Mouse (Mus musculus) stomach, postnatal 0 days (tissue): ENCODE data around the gene Susd6. TPM values are rescaled to one million over a fixed set of nuclear protein-coding genes. Genes with fewer than 3 reads are reported as not detected.

Source experiments
- ATAC-seq: fragments of 200-750 bp; cut with Nextera tagmentation; 2 replicates; pipeline ENCODE4 v1.8.0; 2017; ENCODE audit not compliant: low FRiP score, low TSS enrichment
- DNase-seq: peaks from one replicate; pipeline ENCODE4 v3.0.0-alpha.2; 2016; ENCODE audit warnings: low spot score
- H3K27ac ChIP-seq: fragments of 300-500 bp; sonication (generic); replicated peaks from 2 replicates; pipeline ENCODE4 v1.5.1; 2014; ENCODE audit warnings: mild to moderate bottlenecking, control low read depth
- H3K27me3 ChIP-seq: fragments of 300-500 bp; sonication (generic); 2 replicates; pipeline ENCODE4 v1.6.1; 2014; ENCODE audit warnings: low read length; ENCODE audit not compliant: control insufficient read depth, insufficient read depth
- H3K36me3 ChIP-seq: fragments of 300-500 bp; sonication (generic); 2 replicates; pipeline ENCODE4 v1.6.1; 2014; ENCODE audit warnings: low read length, mixed read lengths; ENCODE audit not compliant: control insufficient read depth, insufficient read depth
- H3K4me1 ChIP-seq: fragments of 300-500 bp; sonication (generic); replicated peaks from 2 replicates; pipeline ENCODE4 v1.6.1; 2014; ENCODE audit warnings: antibody characterized with exemption; ENCODE audit not compliant: control insufficient read depth, insufficient read depth
- H3K4me2 ChIP-seq: fragments of 300-500 bp; sonication (generic); replicated peaks from 2 replicates; pipeline ENCODE4 v1.6.1; 2014; ENCODE audit warnings: low read depth, mild to moderate bottlenecking, control low read depth, moderate library complexity
- H3K4me3 ChIP-seq: fragments of 300-500 bp; sonication (generic); 2 replicates; pipeline ENCODE4 v1.5.1; 2014; ENCODE audit warnings: low read depth, low read length, control low read depth
- H3K9ac ChIP-seq: fragments of 300-500 bp; sonication (generic); 2 replicates; pipeline ENCODE4 v1.6.1; 2014; ENCODE audit warnings: mild to moderate bottlenecking, low read length, control low read depth, mixed read lengths
- H3K9me3 ChIP-seq: fragments of 300-500 bp; sonication (generic); 2 replicates; pipeline ENCODE4 v1.6.1; 2016; ENCODE audit warnings: low read length; ENCODE audit not compliant: control insufficient read depth
- CTCF ChIP-seq: IDR thresholded peaks from 2 replicates; pipeline ENCODE4 v1.5.1; 2016; ENCODE audit warnings: antibody characterized with exemption, low read depth, mild to moderate bottlenecking, moderate library complexity
- EP300 ChIP-seq: optimal IDR thresholded peaks from 2 replicates; pipeline ENCODE3; 2016; ENCODE audit warnings: antibody characterized with exemption
- WGBS: fragments of 180-500 bp; shearing (Covaris S2); extraction: QIAGEN DNeasy Blood & Tissue Kit; methylation state at CpG from one replicate; pipeline ENCODE4 v1.1.7; 2014; 5-methylcytosine and 5-hydroxymethylcytosine counted together
- polyA plus RNA-seq: library from polyadenylated mRNA; unstranded; fragments of >200 nt; fragmentation: Nextera tagmentation; extraction: Ambion mirVana; gene quantifications from 2 replicates; pipeline ENCODE4 v1.2.1, GENCODE M21; 2015

The Susd6 gene
- polyA plus RNA-seq, 1 experiment from 2014 or later = 12.3 TPM

DNA sequence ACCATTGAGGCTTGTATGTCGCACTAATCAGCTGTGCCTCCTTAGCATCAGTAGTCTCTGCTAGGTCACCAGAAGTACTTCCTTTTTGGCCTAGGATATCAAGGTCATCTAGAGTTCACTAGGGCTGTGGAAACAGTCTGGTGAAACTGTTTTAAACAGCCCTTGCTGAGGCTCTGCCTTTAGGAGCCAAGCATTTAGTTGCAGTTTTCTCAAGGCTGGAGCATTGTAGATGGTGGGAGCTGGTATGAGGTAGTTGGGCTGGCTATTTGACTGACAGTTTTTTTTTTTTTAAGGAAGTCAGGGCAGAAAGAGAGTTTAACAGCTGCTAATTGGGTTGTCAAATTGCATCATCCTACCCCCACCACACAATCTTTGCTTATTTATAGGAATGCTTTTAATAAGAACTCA, 56.6 kb downstream of the Susd6 start:
- no peak overlapping the region for H3K27ac ChIP-seq
- H3K9me3 ChIP-seq = no peaks in the 10 kb centered on the region
- no peaks in the 10 kb centered on the region for H3K27me3 ChIP-seq
- no peak overlapping the region for H3K9ac ChIP-seq
- ATAC-seq (no peak), DNase-seq (no peak)
- no peak for TF ChIP-seq CTCF
- TF ChIP-seq EP300 = no peak
- peaks cover 7% of the 10 kb centered on the region for H3K4me1 ChIP-seq
- WGBS = 59% methylated on average over 1 of the region's 1 CpGs
- H3K36me3 ChIP-seq = no peaks in the 10 kb centered on the region
- no peak overlapping the region for H3K4me2 ChIP-seq
- H3K4me3 ChIP-seq = no peak overlapping the region

DNA sequence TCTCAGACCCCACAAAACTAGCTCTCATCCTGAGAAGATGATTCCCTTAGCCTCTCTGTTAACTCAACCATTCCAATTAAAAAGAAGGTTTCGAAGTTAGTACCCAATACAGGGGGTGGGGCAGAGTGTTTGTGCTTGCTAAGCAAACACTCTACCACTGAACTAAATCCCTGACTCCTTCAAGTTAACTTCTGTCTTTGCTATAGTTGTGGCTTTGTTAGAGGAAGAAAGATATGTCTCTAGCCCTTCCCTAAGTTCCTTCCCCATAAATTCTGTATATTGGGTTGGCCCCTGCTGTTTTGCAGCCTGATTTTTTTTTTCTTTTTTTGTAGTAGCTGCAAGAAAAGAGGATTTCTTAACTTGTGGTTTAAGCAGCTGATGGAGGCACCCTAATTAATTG, 61.7 kb downstream of the Susd6 start:
- Histone ChIP-seq H3K9ac (no peak overlapping the region), H3K36me3 (no peaks in the 10 kb centered on the region), H3K27me3 (no peaks in the 10 kb centered on the region), H3K4me1 (peaks cover 5% of the 10 kb centered on the region; the same call in 1 of the 2 replicates), H3K4me3 (no peak overlapping the region), H3K9me3 (no peaks in the 10 kb centered on the region), H3K4me2 (no peak overlapping the region), H3K27ac (no peak overlapping the region)
- TF ChIP-seq CTCF (no peak), EP300 (no peak)
- 53% methylated on average over 1 of the region's 1 CpGs for WGBS
- no peak for DNase-seq
- ATAC-seq = no peak

DNA sequence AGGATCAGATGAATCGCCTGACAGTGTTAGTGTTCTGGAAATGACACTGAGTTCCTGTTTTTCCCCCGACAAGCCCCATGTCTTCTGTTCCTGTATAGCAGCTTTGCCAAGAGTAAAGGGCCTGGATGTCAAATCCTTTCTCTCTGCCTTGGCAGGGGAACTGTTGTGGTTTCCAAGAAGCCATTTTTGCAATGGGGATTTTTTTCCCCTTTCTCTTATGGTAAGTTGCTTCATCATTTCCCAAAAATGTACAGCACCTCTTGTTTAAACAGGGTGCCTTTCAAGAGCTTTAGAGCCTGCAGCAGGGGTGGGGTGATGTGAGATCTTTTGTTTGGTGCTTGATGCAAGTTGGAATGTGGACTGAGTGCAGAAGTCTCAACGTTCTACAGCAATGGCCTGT, 63.4 kb downstream of the Susd6 start:
- no peak overlapping the region for H3K4me2 ChIP-seq
- no peaks in the 10 kb centered on the region for H3K36me3 ChIP-seq
- no peaks in the 10 kb centered on the region for H3K9me3 ChIP-seq
- H3K4me3 ChIP-seq = no peak overlapping the region
- 14% methylated on average over 3 of the region's 3 CpGs for WGBS
- ATAC-seq (no peak), DNase-seq (no peak)
- TF ChIP-seq CTCF = no peak
- TF ChIP-seq EP300 = no peak
- peak overlapping the region; percentile 3; the same call in 1 of the 2 replicates for H3K27ac ChIP-seq
- no peaks in the 10 kb centered on the region for H3K27me3 ChIP-seq
- H3K4me1 ChIP-seq = peaks cover 5% of the 10 kb centered on the region; the same call in 1 of the 2 replicates
- H3K9ac ChIP-seq = no peak overlapping the region

DNA sequence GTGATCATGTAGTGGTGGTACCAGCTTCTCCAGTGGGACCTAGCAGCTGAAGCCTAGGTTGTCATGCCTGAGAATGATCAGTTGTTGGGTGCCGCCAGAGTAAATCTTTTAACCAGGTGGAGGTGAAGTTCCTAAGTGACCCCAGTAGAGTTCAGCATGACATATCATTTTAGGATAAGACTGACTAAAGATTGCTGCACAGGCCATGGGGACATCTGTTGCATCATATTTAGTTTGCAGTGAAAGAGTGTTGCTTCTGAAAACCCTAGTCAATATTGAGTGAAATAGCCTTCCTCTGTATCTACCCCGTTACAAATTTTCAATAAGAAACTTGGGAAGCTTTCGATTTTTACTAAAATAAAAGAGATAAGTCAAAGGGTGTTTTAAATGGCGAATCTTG, 64.4 kb downstream of the Susd6 start:
- H3K4me1 ChIP-seq = peaks cover 5% of the 10 kb centered on the region; the same call in 1 of the 2 replicates
- no peak overlapping the region for H3K27ac ChIP-seq
- 94% methylated on average over 4 of the region's 4 CpGs for WGBS

DNA sequence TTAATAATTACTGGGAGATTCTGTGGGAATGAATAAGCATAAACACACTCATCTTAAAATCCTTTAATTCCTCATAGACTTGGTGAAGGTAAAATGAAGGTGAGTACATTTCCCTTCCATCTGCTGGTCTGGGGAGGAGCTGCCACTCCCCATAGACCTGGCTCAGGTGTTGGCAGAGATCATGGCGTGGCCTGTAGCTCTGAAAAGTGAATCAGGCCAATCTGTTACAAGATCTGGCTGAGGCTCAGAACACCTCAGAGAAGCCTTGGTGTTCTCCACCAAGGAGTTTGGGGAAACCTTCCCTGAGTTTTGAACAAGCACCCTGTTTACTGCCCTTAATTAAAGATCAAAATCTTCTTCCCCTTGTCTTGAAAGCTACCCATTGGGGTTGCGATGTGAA, 64.8 kb downstream of the Susd6 start:
- no peak overlapping the region for H3K27ac ChIP-seq
- TF ChIP-seq CTCF (no peak), EP300 (no peak)
- no peaks in the 10 kb centered on the region for H3K27me3 ChIP-seq
- no peak for ATAC-seq
- H3K4me1 ChIP-seq = peaks cover 5% of the 10 kb centered on the region; the same call in 1 of the 2 replicates
- no peak for DNase-seq
- no peaks in the 10 kb centered on the region for H3K36me3 ChIP-seq
- H3K9me3 ChIP-seq = no peaks in the 10 kb centered on the region
- 80% methylated on average over 2 of the region's 2 CpGs for WGBS
- no peak overlapping the region for H3K4me2 ChIP-seq
- H3K9ac ChIP-seq = no peak overlapping the region
- no peak overlapping the region for H3K4me3 ChIP-seq

More for the DNA sequence above, 64.4 kb downstream of the Susd6 start:
- DNase-seq (no peak), ATAC-seq (no peak)
- H3K27me3 ChIP-seq = no peaks in the 10 kb centered on the region
- no peak overlapping the region for H3K9ac ChIP-seq
- no peak overlapping the region for H3K4me2 ChIP-seq
- no peaks in the 10 kb centered on the region for H3K36me3 ChIP-seq
- H3K9me3 ChIP-seq = no peaks in the 10 kb centered on the region
- no peak for TF ChIP-seq EP300
- TF ChIP-seq CTCF = no peak
- no peak overlapping the region for H3K4me3 ChIP-seq

DNA sequence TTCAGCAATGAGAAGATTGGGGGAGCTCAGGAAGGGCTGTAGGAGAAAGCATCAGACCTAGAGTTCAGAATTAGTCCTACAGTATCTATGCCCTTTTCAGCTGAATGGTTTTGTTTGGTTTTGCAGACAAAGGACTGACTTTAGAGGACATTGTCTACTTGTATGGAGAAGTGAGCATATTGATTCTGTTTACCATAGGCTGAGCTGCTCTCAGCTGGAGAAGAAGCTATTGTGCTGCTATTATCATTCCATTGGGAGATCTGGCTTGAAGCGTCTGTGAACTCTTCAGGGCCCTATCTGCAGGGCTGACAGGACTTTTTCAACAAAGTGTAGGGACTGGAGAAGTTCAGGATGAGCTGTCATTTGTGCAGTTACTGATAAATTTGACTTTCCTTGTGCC, 65.3 kb downstream of the Susd6 start:
- H3K4me3 ChIP-seq = no peak overlapping the region
- no peak overlapping the region for H3K27ac ChIP-seq
- no peaks in the 10 kb centered on the region for H3K9me3 ChIP-seq
- ATAC-seq (no peak), DNase-seq (no peak)
- peaks cover 5% of the 10 kb centered on the region; the same call in 1 of the 2 replicates for H3K4me1 ChIP-seq
- 44% methylated on average over 1 of the region's 1 CpGs for WGBS
- no peak for TF ChIP-seq EP300
- no peak for TF ChIP-seq CTCF
- no peak overlapping the region for H3K4me2 ChIP-seq
- no peak overlapping the region for H3K9ac ChIP-seq
- no peaks in the 10 kb centered on the region for H3K36me3 ChIP-seq
- H3K27me3 ChIP-seq = no peaks in the 10 kb centered on the region
